Mouse (Mus musculus) leukemia stem cell, adult 10-12 weeks (primary cell): ENCODE measurements around the gene Med6. TPM values are rescaled to one million over a fixed set of nuclear protein-coding genes. Genes with fewer than 3 reads are reported as not detected.

Source experiments
- polyA plus RNA-seq: library from polyadenylated mRNA; stranded (reverse); fragments of >175 nt; gene quantifications from 2 replicates; pipeline ENCODE4 v1.2.3, GENCODE M21; 2012; ENCODE audit warnings: low replicate concordance

Gene Med6
- 3.8 TPM in 1 of 2 replicates, not detected in the other for polyA plus RNA-seq

GRCm38 (mm10) chr12:81594902-81595671, at the start of gene Med6:
TSS of gene Med6 (minus strand) at chr12:81595008.

GRCm38 (mm10) chr12:81630915-81631660, 36.3 kb upstream of the Med6 start, which contains the start of gene Ttc9:
TSS of gene Ttc9 (plus strand) at chr12:81631249.

GRCm38 (mm10) chr12:81568374-81568773, 26.4 kb downstream of the Med6 start, which contains the start of gene Adam21:
TSS of gene Adam21 (minus strand) at chr12:81568474.

GRCm38 (mm10) chr12:81532316-81533028, 62.3 kb downstream of the Med6 start, which contains the start of the genes Gm20498 and Synj2bp:
TSS of gene Gm20498 (minus strand) at chr12:81532905.
TSS of gene Synj2bp (minus strand) at chr12:81532911.

Other genes with a start within 250 kb of the Med6 start
- gene Gm4787, start 215.5 kb downstream of the Med6 start, polyA plus RNA-seq, result not detected in 2 replicates
- gene Adam4, start 173.1 kb downstream of the Med6 start, polyA plus RNA-seq, result not detected in 2 replicates
- 0.53 and 40.0 TPM in 2 replicates for gene Cox16, start 109.9 kb downstream of the Med6 start, polyA plus RNA-seq
- gene Gm20498, start 62.1 kb downstream of the Med6 start, polyA plus RNA-seq, result 1.0 and 32.4 TPM in 2 replicates
- gene Synj2bp, start 62.1 kb downstream of the Med6 start, polyA plus RNA-seq, result 1.6 and 2.5 TPM in 2 replicates
- not detected in 2 replicates for gene Adam21, start 26.5 kb downstream of the Med6 start, polyA plus RNA-seq
- gene Ttc9, start 36.2 kb upstream of the Med6 start, polyA plus RNA-seq, result 0.14 TPM in 1 of 2 replicates, not detected in the other
- 1.1 and 1.6 TPM in 2 replicates for gene Map3k9, start 186.2 kb upstream of the Med6 start, polyA plus RNA-seq